Mouse (Mus musculus) bone marrow macrophage, adult 2 months (primary cell): ENCODE results near the gene Gm42417.

Experiments
- CTCF ChIP-seq: IDR thresholded peaks from 2 replicates; pipeline ENCODE4 v1.5.1; 2012; ENCODE audit warnings: low read depth, mild to moderate bottlenecking, low read length, moderate library complexity
- POLR2A ChIP-seq: IDR thresholded peaks from 2 replicates; pipeline ENCODE4 v1.6.1; 2012; ENCODE audit warnings: mild to moderate bottlenecking, low read depth, low read length, borderline replicate concordance

DNA sequence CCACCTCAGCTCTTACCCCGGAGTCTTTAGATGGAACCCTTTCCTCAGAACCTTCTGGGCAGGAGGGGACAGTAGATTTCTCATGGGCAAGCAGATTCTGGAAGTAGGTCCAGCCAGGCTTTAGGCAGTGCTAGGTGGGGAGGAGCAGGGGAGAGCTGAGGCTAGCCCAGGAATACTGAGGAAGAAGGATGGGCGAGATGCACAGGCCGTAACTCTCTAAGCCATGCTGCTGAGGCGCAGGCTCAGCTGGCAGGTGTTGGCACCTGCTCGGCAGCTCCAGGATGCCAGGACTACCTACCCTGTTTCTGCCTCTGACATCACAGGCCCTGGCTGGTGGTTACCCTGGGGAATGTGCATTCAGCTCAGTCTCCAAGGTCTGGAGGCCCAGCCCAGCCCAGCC, 31.1 kb upstream of the Gm42417 start:
- no peak for TF ChIP-seq POLR2A
- TF ChIP-seq CTCF = no peak
